Mouse (Mus musculus): ENCODE data around the gene Ankrd37. TPM values are rescaled to one million over a fixed set of nuclear protein-coding genes. Genes with fewer than 3 reads are reported as not detected.

The Ankrd37 gene
- 19.5 and 20.4 TPM in 2 replicates for polyA plus RNA-seq (2015; fragmentation: Nextera tagmentation; extraction: Ambion mirVana)

DNA sequence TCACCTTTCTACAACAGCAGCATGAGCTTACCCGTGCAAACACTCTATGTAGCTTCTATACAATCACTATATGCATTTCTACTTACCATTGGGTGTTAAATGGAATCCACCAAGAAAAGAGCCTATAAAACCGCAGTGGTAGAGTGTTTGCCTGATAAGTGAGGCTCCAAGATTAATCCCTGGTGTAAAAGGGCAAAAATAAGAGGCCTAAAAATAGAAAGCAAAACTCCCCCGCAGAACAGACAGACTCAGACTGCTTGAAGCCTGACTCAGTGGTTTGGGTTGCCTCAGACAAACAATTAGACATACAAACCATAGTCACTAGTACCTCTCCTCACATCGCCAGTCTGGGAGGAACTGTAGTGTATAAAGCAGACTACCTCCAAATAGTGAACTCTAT lies at the start of gene Ankrd37:
TSS of gene Ankrd37 (minus strand) at position 112 of the 400 bp plus-strand sequence.
- no peak within 1 kb of the TSS for H3K4me2 ChIP-seq (replicated peaks)
- WGBS = 75% methylated on average over 4 of the region's 4 CpGs
- H3K4me1 ChIP-seq = peaks cover 5% of the 10 kb centered on the region
- no peaks in the 10 kb centered on the region for H3K9me3 ChIP-seq
- H3K4me3 ChIP-seq = no peak within 1 kb of the TSS
- H3K9ac ChIP-seq = no peak within 1 kb of the TSS
- no peaks in the 10 kb centered on the region for H3K27me3 ChIP-seq
- no peaks in the 10 kb centered on the region for H3K36me3 ChIP-seq
- ATAC-seq (ENCODE audit: low FRiP score, low read depth) = no peak
- no peak within 1 kb of the TSS for H3K27ac ChIP-seq

DNA sequence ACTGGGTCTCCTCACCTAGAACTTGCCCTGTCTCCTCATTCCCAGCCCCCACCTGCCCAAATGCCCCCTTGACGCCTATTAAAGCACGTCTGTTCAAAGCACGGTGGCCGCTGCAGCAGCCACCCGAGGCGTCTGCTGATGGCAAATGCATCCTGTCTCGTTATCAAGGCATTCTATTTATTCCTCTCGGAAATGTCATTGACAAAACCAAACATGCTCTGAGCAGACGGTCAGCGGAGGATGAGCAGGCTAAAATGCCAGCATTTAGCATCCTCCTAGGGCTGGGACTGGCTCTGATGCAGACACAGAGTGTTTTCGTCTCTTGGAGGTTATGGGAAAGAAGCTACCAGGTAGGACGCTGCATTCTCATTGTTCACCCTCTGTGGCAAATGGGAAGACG lies 34.8 kb upstream of the Ankrd37 start:
- peaks cover 39% of the 10 kb centered on the region for H3K36me3 ChIP-seq
- H3K4me1 ChIP-seq = no peaks in the 10 kb centered on the region
- no peak overlapping the region for H3K4me2 ChIP-seq (replicated peaks)
- H3K27me3 ChIP-seq = no peaks in the 10 kb centered on the region
- no peaks in the 10 kb centered on the region for H3K9me3 ChIP-seq
- H3K9ac ChIP-seq = no peak overlapping the region; the same call in 1 of the 2 replicates
- WGBS = 53% methylated on average over 13 of the region's 13 CpGs
- no peak overlapping the region for H3K27ac ChIP-seq
- H3K4me3 ChIP-seq = no peak overlapping the region
- no peak for ATAC-seq (ENCODE audit: low FRiP score, low read depth)

DNA sequence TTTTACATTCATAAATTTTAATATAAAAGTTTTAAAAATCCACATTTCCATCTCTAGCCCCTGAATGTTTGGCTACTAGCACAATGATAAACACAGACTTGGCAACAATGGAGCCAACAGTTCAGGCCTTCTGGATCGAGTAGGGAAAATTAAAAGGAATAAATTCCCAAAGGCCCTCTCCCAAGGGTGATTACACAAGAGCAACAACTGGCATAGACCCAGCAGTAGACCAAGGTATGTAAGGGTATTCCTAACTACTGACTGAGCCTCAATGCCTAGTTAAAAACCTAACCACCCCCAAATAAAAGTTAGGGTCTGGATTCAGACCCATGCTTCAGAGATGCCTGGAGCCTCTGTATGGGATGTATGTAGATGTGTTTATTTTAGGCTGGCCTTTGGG lies 34.2 kb upstream of the Ankrd37 start:
- Histone ChIP-seq H3K27ac (no peak overlapping the region), H3K9me3 (no peaks in the 10 kb centered on the region), H3K4me3 (no peak overlapping the region), H3K4me2 (replicated peaks) (no peak overlapping the region), H3K4me1 (no peaks in the 10 kb centered on the region), H3K36me3 (peaks cover 39% of the 10 kb centered on the region), H3K27me3 (no peaks in the 10 kb centered on the region), H3K9ac (no peak overlapping the region)
- 63% methylated on average over 1 of the region's 1 CpGs for WGBS
- no peak for ATAC-seq (ENCODE audit: low FRiP score, low read depth)

DNA sequence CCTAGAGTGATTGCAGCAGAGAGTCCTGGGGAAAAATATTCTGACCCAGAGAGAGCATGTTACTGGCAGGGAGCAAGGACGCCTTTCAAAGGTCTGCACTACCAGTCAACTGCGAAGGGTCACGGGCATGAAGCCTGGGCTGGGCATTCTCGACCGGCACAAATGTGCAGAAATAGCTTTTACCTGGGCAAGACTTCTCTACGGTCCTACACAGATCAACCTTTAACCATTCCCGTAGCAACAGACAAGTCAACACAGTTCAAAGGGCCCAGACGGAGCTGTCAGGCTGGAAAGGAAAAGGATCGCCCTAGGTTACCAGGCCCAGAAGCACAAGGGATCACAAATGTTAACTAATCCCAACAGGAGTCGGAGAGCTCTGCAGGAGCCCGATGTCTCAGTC lies 30.7 kb upstream of the Ankrd37 start:
- 75% methylated on average over 11 of the region's 11 CpGs for WGBS
- peaks cover 5% of the 10 kb centered on the region; the same call in 1 of the 2 replicates for H3K4me1 ChIP-seq

DNA sequence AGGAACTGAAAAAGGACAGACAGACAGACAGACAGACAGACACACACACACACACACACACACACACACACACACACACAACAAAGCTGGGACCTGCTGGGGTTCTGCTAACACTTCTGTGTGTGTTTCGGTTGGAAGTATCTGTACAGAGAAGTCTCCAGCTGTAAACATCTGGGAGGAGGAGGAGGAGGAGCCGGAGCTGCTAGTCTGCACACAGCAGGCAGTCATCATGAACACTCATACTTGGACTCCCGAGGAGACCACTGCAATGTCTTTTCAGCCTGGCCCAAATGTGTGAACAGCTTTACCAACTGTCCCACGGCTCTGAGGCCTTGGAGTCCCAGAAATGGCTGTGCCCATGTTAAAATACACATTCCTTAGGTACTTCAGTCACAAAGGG lies 18.9 kb upstream of the Ankrd37 start:
- no peak overlapping the region for H3K4me2 ChIP-seq (replicated peaks)
- H3K4me1 ChIP-seq = peaks cover 7% of the 10 kb centered on the region; the same call in 1 of the 2 replicates
- H3K36me3 ChIP-seq = no peaks in the 10 kb centered on the region
- WGBS = 40% methylated on average over 4 of the region's 4 CpGs
- no peak overlapping the region for H3K27ac ChIP-seq
- no peak overlapping the region for H3K4me3 ChIP-seq
- no peak overlapping the region for H3K9ac ChIP-seq
- H3K27me3 ChIP-seq = no peaks in the 10 kb centered on the region
- no peak for ATAC-seq (ENCODE audit: low FRiP score, low read depth)
- no peaks in the 10 kb centered on the region for H3K9me3 ChIP-seq

More for the DNA sequence above, 30.7 kb upstream of the Ankrd37 start:
- Histone ChIP-seq H3K4me2 (replicated peaks) (no peak overlapping the region), H3K27ac (no peak overlapping the region), H3K4me3 (no peak overlapping the region), H3K9ac (no peak overlapping the region), H3K9me3 (no peaks in the 10 kb centered on the region), H3K27me3 (no peaks in the 10 kb centered on the region), H3K36me3 (peaks cover 29% of the 10 kb centered on the region)
- ATAC-seq (ENCODE audit: low FRiP score, low read depth) = no peak

DNA sequence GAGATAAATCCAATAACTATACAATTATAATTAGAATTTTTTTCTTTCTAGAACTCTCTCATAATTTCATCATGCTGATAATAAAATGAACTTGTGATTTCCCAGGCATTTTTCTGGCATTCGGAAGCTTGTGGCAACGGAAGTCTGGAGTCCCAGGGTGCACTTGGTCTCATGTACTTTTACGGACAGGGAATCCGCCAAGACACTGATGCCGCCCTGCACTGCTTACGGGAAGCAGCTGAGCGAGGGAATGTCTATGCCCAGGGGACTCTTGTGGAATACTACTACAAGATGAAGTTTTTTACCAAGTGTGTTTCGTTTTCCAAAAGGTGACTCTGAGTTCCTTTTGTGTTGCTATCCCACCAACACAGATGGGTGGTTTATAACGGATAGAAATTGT lies 17.3 kb upstream of the Ankrd37 start:
- H3K4me3 ChIP-seq = no peak overlapping the region
- ATAC-seq (ENCODE audit: low FRiP score, low read depth) = no peak
- no peak overlapping the region for H3K27ac ChIP-seq
- H3K9me3 ChIP-seq = no peaks in the 10 kb centered on the region
- peaks cover 7% of the 10 kb centered on the region; the same call in 1 of the 2 replicates for H3K4me1 ChIP-seq
- H3K4me2 ChIP-seq (replicated peaks) = no peak overlapping the region
- H3K27me3 ChIP-seq = no peaks in the 10 kb centered on the region
- no peaks in the 10 kb centered on the region for H3K36me3 ChIP-seq
- 91% methylated on average over 9 of the region's 9 CpGs for WGBS
- H3K9ac ChIP-seq = no peak overlapping the region

DNA sequence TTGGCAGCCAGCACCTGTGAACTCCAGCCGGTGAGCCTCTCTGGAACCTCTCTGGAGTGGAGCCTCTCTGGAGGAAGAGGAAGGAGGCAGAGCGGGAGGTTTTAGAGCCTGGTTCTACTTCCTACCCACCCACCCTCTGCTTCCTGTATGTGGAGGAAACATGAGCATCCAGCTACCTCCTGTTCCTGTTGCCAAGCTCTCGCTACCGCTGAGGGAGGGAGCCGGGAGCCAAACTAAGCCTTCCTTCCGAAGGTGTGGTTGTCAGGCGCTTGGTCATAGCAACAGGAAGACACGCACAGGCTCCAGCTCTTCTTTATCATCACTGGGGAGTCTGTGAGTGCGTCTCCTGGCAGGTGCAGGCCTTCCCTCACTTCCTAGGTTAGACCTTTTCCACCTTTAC lies 16.7 kb upstream of the Ankrd37 start:
- no peak overlapping the region for H3K4me3 ChIP-seq
- ATAC-seq (ENCODE audit: low FRiP score, low read depth) = no peak
- H3K36me3 ChIP-seq = no peaks in the 10 kb centered on the region
- no peaks in the 10 kb centered on the region for H3K9me3 ChIP-seq
- H3K27me3 ChIP-seq = no peaks in the 10 kb centered on the region
- peaks cover 7% of the 10 kb centered on the region; the same call in 1 of the 2 replicates for H3K4me1 ChIP-seq
- H3K9ac ChIP-seq = no peak overlapping the region
- H3K4me2 ChIP-seq (replicated peaks) = no peak overlapping the region
- 83% methylated on average over 9 of the region's 9 CpGs for WGBS
- H3K27ac ChIP-seq = no peak overlapping the region

DNA sequence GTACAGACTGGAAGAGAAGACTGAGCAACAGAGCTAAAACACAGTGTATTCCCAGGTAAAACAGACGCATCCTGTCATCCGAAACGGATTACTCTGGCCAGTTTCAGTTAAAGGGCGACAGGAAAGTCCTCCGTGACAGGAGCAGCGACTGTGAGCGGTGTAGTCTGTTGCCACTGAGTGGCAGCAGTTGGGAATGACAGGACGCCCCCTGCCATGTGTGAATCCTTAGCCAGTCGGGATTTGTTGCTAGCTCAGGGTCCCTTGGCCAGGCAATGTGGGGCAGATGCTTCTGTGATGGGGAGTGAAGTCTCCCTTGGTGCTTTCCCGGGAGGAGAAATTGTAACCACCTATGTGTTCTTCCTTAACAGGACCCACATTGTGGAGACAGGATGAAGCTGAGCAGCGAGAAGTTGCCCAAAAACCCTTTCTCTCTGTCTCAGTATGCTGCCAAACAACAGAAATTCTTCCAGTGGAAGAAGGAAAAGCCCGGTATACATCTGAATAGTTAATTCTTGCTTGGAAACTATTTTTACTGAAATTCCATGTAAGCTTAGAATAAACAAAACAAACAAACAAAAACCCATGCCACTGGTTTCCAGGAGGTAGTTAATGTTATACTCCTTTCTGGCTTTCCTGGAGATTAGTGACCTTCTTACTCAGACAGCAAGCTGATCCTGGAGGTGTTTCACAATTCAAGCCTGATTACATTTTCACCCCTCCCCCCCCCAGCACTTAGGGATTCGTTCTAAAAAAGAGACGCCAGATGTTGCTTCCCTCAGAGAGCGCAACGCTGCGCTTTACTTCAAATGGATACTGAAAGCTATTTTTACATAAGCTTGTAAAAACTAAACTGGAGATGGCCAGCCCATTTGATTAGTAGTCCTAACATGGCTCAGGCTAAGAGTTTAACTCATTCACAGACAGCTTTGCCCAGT lies 5.5 kb upstream of the Ankrd37 start:
- peak overlapping the region; percentile 45; the same call in 1 of the 2 replicates for H3K9ac ChIP-seq
- H3K9me3 ChIP-seq = no peaks in the 10 kb centered on the region
- no peaks in the 10 kb centered on the region for H3K36me3 ChIP-seq
- H3K4me1 ChIP-seq = peaks cover 14% of the 10 kb centered on the region
- peak overlapping the region; percentile 54 for H3K4me2 ChIP-seq (replicated peaks)
- H3K27me3 ChIP-seq = no peaks in the 10 kb centered on the region
- peak overlapping the region; percentile 22 for H3K4me3 ChIP-seq
- no peak overlapping the region for H3K27ac ChIP-seq
- ATAC-seq (ENCODE audit: low FRiP score, low read depth) = 0 out of 2 replicates have a peak, but pooled peaks have one; percentile 40
- WGBS = 6% methylated on average over 17 of the region's 17 CpGs

DNA sequence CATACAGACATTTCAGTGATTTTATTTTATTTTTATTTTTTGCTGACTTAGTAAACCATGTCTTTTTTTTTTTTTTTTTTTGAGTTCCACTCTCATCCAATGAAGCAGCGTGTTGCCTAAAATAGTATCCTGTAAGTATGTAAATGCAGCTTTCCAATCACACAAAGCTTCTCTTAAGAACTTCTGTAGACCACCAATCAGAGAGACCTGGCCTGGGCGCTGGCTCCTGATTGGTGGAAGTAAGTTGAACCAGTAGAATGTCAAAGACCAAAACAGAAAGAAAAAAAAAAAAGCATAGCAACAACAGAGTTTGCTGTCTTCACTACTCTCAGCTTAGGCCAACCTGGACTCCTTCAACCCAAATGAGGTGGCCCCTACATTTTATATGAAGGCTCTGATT lies 4.8 kb upstream of the Ankrd37 start:
- Histone ChIP-seq H3K27me3 (no peaks in the 10 kb centered on the region), H3K4me1 (peaks cover 14% of the 10 kb centered on the region), H3K4me2 (replicated peaks) (peak overlapping the region; percentile 54), H3K4me3 (peak overlapping the region; percentile 22), H3K27ac (no peak overlapping the region), H3K9ac (no peak overlapping the region), H3K9me3 (no peaks in the 10 kb centered on the region), H3K36me3 (no peaks in the 10 kb centered on the region)
- ATAC-seq (ENCODE audit: low FRiP score, low read depth) = 0 out of 2 replicates have a peak, but pooled peaks have one; percentile 19
- WGBS = 57% methylated on average over 2 of the region's 2 CpGs

DNA sequence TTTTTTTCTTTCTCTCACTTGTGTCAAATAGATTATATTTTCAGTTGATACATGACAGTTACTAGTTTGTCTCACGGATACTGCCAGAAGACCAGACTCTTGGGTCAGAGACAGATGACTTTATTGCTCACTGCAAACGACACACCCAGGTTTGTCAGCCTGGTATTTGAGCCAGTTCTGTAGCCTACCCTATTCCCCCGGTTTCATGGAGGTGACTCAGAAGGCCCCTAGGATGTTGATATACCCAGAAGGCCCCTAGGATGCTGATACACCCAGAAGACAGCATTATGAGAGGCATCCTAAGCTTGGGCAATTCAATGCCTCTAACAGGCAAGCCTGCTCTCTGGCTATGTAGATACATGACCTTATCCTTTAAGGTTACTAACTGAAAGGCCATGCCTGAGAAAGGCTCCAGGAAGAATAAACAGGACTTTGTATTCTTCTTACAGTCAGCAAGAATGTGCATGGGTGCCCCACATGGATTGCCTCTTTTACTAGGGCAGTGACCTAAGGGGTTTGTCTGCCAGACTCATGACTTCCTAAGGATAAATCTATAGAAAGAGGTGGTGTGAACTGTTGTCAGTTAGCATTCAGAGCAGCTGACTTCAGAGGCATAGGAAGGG lies 1.7 kb upstream of the Ankrd37 start:
- WGBS = 37% methylated on average over 3 of the region's 3 CpGs
- no peak overlapping the region for H3K27ac ChIP-seq
- H3K4me2 ChIP-seq (replicated peaks) = no peak overlapping the region
- H3K36me3 ChIP-seq = no peaks in the 10 kb centered on the region
- no peaks in the 10 kb centered on the region for H3K27me3 ChIP-seq
- no peak overlapping the region for H3K4me3 ChIP-seq
- no peaks in the 10 kb centered on the region for H3K9me3 ChIP-seq
- H3K4me1 ChIP-seq = peaks cover 14% of the 10 kb centered on the region
- no peak overlapping the region for H3K9ac ChIP-seq
- no peak for ATAC-seq (ENCODE audit: low FRiP score, low read depth)

DNA sequence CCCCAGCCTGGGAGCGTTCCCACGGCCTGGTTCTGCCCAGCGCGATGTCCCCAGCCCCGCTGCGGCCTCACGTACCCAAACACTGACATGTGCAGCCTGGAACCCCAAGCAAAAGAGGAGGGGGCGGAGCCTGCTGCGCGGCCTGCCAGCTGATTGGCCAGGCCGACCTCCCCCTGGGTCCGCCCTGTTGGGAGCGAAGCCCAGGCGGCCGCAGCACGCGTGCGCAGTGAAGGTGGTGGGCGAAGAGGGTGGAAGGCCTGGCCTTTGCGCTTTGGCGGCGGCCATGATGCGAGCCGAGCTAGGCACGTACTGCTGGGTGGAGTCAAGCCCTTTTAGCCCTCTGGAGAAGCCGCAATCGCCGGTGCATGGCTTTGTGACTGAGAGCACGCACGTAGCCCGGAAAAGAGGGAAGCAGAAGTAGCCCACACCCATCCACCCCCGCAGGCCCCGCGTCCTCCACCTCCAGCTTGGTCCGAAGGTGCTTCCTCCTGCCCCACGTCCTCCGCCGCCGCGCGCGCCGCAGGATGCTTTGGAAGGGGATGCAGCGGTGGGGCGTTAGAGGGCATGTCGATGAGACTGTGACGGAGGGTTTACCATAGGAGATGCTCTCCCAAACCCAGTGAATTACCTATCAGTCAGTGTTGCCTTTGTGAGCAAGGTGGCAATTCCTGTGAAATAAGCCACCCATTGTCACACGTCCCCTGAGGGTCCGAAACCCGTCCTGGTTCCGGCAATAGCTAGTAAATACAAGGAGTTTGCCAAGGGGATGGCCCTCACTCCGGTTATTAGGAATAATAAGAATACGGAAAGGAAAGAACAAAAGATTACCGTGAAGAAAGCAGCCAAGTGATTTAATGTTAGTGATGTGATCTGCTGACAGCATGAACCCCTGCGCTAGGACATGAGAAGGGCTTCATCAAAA lies 5.5 kb downstream of the Ankrd37 start:
- peak overlapping the region; percentile 87 for H3K4me2 ChIP-seq (replicated peaks)
- H3K4me1 ChIP-seq = peaks cover 14% of the 10 kb centered on the region
- WGBS = 6% methylated on average over 55 of the region's 55 CpGs
- H3K27me3 ChIP-seq = no peaks in the 10 kb centered on the region
- H3K36me3 ChIP-seq = peaks cover 23% of the 10 kb centered on the region
- peak overlapping the region; percentile 97 for H3K27ac ChIP-seq
- ATAC-seq (ENCODE audit: low FRiP score, low read depth) = peak; percentile 99
- H3K9me3 ChIP-seq = no peaks in the 10 kb centered on the region
- peak overlapping the region; percentile 88 for H3K9ac ChIP-seq
- H3K4me3 ChIP-seq = peak overlapping the region; percentile 55

Measured in limb, embryonic 13.5 days (tissue).